Mouse (Mus musculus): Measurements from ENCODE around the gene Syn3. TPM values are rescaled to one million over a fixed set of nuclear protein-coding genes. Genes with fewer than 3 reads are reported as not detected.

Syn3 gene
- polyA plus RNA-seq, 1 experiment: 0.84 TPM

DNA sequence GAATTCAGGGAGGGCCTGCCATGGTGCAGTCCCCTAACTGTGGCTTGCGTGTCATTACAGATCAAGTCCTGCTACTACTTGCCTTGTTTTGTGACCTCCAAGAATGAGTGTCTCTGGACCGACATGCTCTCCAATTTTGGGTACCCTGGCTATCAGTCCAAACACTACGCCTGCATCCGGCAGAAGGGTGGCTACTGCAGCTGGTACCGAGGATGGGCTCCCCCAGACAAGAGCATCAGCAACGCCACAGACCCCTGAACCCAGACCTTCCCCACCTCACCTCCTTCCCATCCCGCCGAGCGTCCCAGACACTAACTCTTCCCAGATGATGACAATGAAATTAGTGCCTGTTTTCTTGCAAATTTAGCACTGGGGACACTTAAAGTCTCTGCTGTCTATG is 153.1 kb downstream of the Syn3 start:
- Histone ChIP-seq H3K27me3 (ENCODE audit: control insufficient read depth, insufficient read depth, low read length) (no peaks in the 10 kb centered on the region), H3K27ac (ENCODE audit: control insufficient read depth, insufficient read depth, low read length) (no peak overlapping the region), H3K4me3 (ENCODE audit: control insufficient read depth, insufficient read depth, low read length) (no peak overlapping the region), H3K36me3 (ENCODE audit: control insufficient read depth, insufficient read depth, low read length) (no peaks in the 10 kb centered on the region), H3K4me1 (replicated peaks; ENCODE audit: control insufficient read depth, insufficient read depth, low read length) (no peaks in the 10 kb centered on the region)
- DNase-seq: no peak
- 95% methylated on average over 9 of the region's 9 CpGs for WGBS
- TF ChIP-seq CTCF (IDR thresholded peaks at IDR 0.05; ENCODE audit: borderline replicate concordance, control insufficient read depth, extremely low read depth, insufficient read depth, low read length, poor library complexity): no peak
- no peak for TF ChIP-seq POLR2A (IDR thresholded peaks at IDR 0.05; ENCODE audit: control insufficient read depth, extremely low read depth, insufficient read depth, low read length, poor library complexity)

GRCm38 (mm10) chr10:86344654-86345053 is 154.0 kb downstream of the Syn3 start:
- Histone ChIP-seq H3K36me3 (ENCODE audit: control insufficient read depth, insufficient read depth, low read length) (no peaks in the 10 kb centered on the region), H3K4me1 (replicated peaks; ENCODE audit: control insufficient read depth, insufficient read depth, low read length) (no peaks in the 10 kb centered on the region), H3K4me3 (ENCODE audit: control insufficient read depth, insufficient read depth, low read length) (no peak overlapping the region), H3K27ac (ENCODE audit: control insufficient read depth, insufficient read depth, low read length) (no peak overlapping the region), H3K27me3 (ENCODE audit: control insufficient read depth, insufficient read depth, low read length) (no peaks in the 10 kb centered on the region)
- 96% methylated on average over 6 of the region's 6 CpGs for WGBS
- TF ChIP-seq POLR2A (IDR thresholded peaks at IDR 0.05; ENCODE audit: control insufficient read depth, extremely low read depth, insufficient read depth, low read length, poor library complexity) (no peak), CTCF (IDR thresholded peaks at IDR 0.05; ENCODE audit: borderline replicate concordance, control insufficient read depth, extremely low read depth, insufficient read depth, low read length, poor library complexity) (no peak)
- DNase-seq: no peak

- Histone ChIP-seq H3K4me1 (replicated peaks; ENCODE audit: control insufficient read depth, insufficient read depth, low read length) (no peaks in the 10 kb centered on the region), H3K27ac (ENCODE audit: control insufficient read depth, insufficient read depth, low read length) (no peak overlapping the region)
These were observed 154.8 kb downstream of the Syn3 start for GRCm38 (mm10) chr10:86343931-86344330.

DNA sequence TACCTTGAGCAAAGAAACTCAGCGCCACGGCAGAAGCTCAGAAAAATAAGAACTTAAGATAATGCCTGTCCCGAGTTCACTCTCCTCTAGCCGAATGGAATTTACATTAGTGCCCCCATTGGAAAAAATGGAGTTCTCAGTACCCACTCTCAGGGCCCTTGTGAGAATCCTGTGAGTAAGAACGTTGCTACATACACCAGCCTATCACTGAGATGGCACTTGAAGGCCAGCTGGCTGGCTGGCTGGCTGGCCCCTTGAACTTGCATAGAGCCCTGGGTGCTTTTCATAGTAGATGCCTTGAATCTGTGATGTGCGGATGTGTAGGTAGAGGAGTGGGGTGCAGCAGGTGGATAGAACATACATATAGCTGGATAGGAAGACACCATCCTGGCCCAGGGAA is 155.3 kb downstream of the Syn3 start:
- Histone ChIP-seq H3K4me1 (replicated peaks; ENCODE audit: control insufficient read depth, insufficient read depth, low read length) (no peaks in the 10 kb centered on the region), H3K4me3 (ENCODE audit: control insufficient read depth, insufficient read depth, low read length) (no peak overlapping the region), H3K27me3 (ENCODE audit: control insufficient read depth, insufficient read depth, low read length) (no peaks in the 10 kb centered on the region), H3K36me3 (ENCODE audit: control insufficient read depth, insufficient read depth, low read length) (no peaks in the 10 kb centered on the region), H3K27ac (ENCODE audit: control insufficient read depth, insufficient read depth, low read length) (no peak overlapping the region)
- DNase-seq: no peak
- WGBS: 97% methylated on average over 6 of the region's 6 CpGs
- no peak for TF ChIP-seq POLR2A (IDR thresholded peaks at IDR 0.05; ENCODE audit: control insufficient read depth, extremely low read depth, insufficient read depth, low read length, poor library complexity)
- no peak for TF ChIP-seq CTCF (IDR thresholded peaks at IDR 0.05; ENCODE audit: borderline replicate concordance, control insufficient read depth, extremely low read depth, insufficient read depth, low read length, poor library complexity)

More at GRCm38 (mm10) chr10:86343931-86344330, 154.8 kb downstream of the Syn3 start:
- no peaks in the 10 kb centered on the region for H3K27me3 ChIP-seq (ENCODE audit: control insufficient read depth, insufficient read depth, low read length)
- WGBS: 97% methylated on average over 7 of the region's 7 CpGs
- TF ChIP-seq POLR2A (IDR thresholded peaks at IDR 0.05; ENCODE audit: control insufficient read depth, extremely low read depth, insufficient read depth, low read length, poor library complexity): no peak
- H3K36me3 ChIP-seq (ENCODE audit: control insufficient read depth, insufficient read depth, low read length): no peaks in the 10 kb centered on the region
- no peak for DNase-seq
- H3K4me3 ChIP-seq (ENCODE audit: control insufficient read depth, insufficient read depth, low read length): no peak overlapping the region

DNA sequence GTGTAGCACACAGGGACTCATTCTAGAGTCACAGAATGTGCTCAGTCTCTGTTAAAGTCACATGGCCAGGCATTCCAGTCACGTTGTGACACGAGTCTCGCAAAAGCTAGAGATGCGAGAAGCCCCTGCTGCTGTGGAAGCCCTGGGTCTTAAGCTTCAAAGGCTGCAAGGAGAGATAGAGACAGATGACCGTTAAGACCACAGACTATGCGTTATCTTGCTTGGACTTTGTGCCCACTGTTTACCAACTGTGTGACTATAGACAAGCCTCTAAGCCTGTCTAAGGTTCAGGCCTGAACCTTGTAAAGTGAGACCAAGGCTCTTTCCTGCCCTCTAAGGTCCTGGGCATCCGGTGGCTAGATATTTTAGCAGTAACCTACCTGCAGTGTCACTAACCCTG is 156.0 kb downstream of the Syn3 start:
- no peak for DNase-seq
- Histone ChIP-seq H3K27ac (ENCODE audit: control insufficient read depth, insufficient read depth, low read length) (no peak overlapping the region), H3K4me3 (ENCODE audit: control insufficient read depth, insufficient read depth, low read length) (no peak overlapping the region), H3K36me3 (ENCODE audit: control insufficient read depth, insufficient read depth, low read length) (no peaks in the 10 kb centered on the region), H3K27me3 (ENCODE audit: control insufficient read depth, insufficient read depth, low read length) (no peaks in the 10 kb centered on the region), H3K4me1 (replicated peaks; ENCODE audit: control insufficient read depth, insufficient read depth, low read length) (no peaks in the 10 kb centered on the region)
- TF ChIP-seq CTCF (IDR thresholded peaks at IDR 0.05; ENCODE audit: borderline replicate concordance, control insufficient read depth, extremely low read depth, insufficient read depth, low read length, poor library complexity): no peak
- no peak for TF ChIP-seq POLR2A (IDR thresholded peaks at IDR 0.05; ENCODE audit: control insufficient read depth, extremely low read depth, insufficient read depth, low read length, poor library complexity)
- 87% methylated on average over 7 of the region's 7 CpGs for WGBS

GRCm38 (mm10) chr10:86342151-86342550 is 156.5 kb downstream of the Syn3 start:
- no peak overlapping the region for H3K27ac ChIP-seq (ENCODE audit: control insufficient read depth, insufficient read depth, low read length)
- H3K4me3 ChIP-seq (ENCODE audit: control insufficient read depth, insufficient read depth, low read length): no peak overlapping the region
- no peaks in the 10 kb centered on the region for H3K4me1 ChIP-seq (replicated peaks; ENCODE audit: control insufficient read depth, insufficient read depth, low read length)
- H3K27me3 ChIP-seq (ENCODE audit: control insufficient read depth, insufficient read depth, low read length): no peaks in the 10 kb centered on the region
- TF ChIP-seq POLR2A (IDR thresholded peaks at IDR 0.05; ENCODE audit: control insufficient read depth, extremely low read depth, insufficient read depth, low read length, poor library complexity) (no peak), CTCF (IDR thresholded peaks at IDR 0.05; ENCODE audit: borderline replicate concordance, control insufficient read depth, extremely low read depth, insufficient read depth, low read length, poor library complexity) (no peak)
- no peaks in the 10 kb centered on the region for H3K36me3 ChIP-seq (ENCODE audit: control insufficient read depth, insufficient read depth, low read length)
- WGBS: 93% methylated on average over 4 of the region's 4 CpGs
- no peak for DNase-seq

DNA sequence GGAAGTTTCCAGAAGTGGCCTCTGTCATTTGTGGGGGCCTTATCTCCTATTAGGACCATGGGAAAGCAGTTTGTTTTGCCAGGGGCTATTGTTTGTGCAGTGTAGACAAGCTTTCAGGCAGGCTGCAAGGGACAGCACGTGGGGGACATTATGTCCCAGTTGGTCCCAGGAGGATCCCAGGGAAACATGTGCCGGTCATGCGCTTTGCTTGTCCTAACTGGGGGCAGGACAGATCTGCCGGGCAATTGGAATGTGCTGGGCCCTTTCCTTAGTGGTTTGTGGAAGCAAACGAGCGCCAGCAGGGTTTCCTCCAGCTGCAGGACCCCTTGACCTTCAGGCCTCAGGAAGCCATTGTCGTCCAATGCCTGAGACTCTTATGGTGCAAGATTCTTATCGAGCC is 157.1 kb downstream of the Syn3 start:
- H3K27ac ChIP-seq (ENCODE audit: control insufficient read depth, insufficient read depth, low read length): no peak overlapping the region

More for the DNA sequence above, 157.1 kb downstream of the Syn3 start:
- H3K4me3 ChIP-seq (ENCODE audit: control insufficient read depth, insufficient read depth, low read length): no peak overlapping the region
- H3K36me3 ChIP-seq (ENCODE audit: control insufficient read depth, insufficient read depth, low read length): no peaks in the 10 kb centered on the region
- WGBS: 88% methylated on average over 8 of the region's 8 CpGs
- no peak for TF ChIP-seq POLR2A (IDR thresholded peaks at IDR 0.05; ENCODE audit: control insufficient read depth, extremely low read depth, insufficient read depth, low read length, poor library complexity)
- TF ChIP-seq CTCF (IDR thresholded peaks at IDR 0.05; ENCODE audit: borderline replicate concordance, control insufficient read depth, extremely low read depth, insufficient read depth, low read length, poor library complexity): no peak
- no peaks in the 10 kb centered on the region for H3K4me1 ChIP-seq (replicated peaks; ENCODE audit: control insufficient read depth, insufficient read depth, low read length)
- DNase-seq: no peak
- H3K27me3 ChIP-seq (ENCODE audit: control insufficient read depth, insufficient read depth, low read length): no peaks in the 10 kb centered on the region

All from thymus, adult 2 months (tissue).